Mouse (Mus musculus): ENCODE data around the gene Crlf3. TPM values are rescaled to one million over a fixed set of nuclear protein-coding genes. Genes with fewer than 3 reads are reported as not detected.

The Crlf3 gene
- polyA plus RNA-seq, 1 experiment from 2014 or later, result 29.2 TPM

- H3K27ac ChIP-seq (ENCODE audit: low read depth), result no peak overlapping the region
- 6% methylated on average over 5 of the region's 5 CpGs for WGBS
- no peaks in the 10 kb centered on the region for H3K9me3 ChIP-seq (ENCODE audit: control insufficient read depth, low read length)
- H3K4me2 ChIP-seq (ENCODE audit: low read length), result no peak overlapping the region
- H3K4me3 ChIP-seq (ENCODE audit: low read depth, low read length), result no peak overlapping the region
- peak; percentile 83 for DNase-seq (ENCODE audit: low spot score)
- ATAC-seq (replicated peaks; ENCODE audit: low FRiP score, low TSS enrichment, low read depth), result no peak
- no peak overlapping the region for H3K9ac ChIP-seq (ENCODE audit: low read length)
- no peaks in the 10 kb centered on the region for H3K36me3 ChIP-seq (ENCODE audit: control insufficient read depth, insufficient read depth, low read length)
- peaks cover 4% of the 10 kb centered on the region; the same call in 1 of the 2 replicates for H3K4me1 ChIP-seq (replicated peaks; ENCODE audit: control insufficient read depth, insufficient read depth, low read length)
- H3K27me3 ChIP-seq (replicated peaks; ENCODE audit: control insufficient read depth, insufficient read depth, low read length), result no peaks in the 10 kb centered on the region
Measured at GRCm38 (mm10) chr11:80086844-80087243, 6.1 kb upstream of the Crlf3 start.

- no peak overlapping the region for H3K4me2 ChIP-seq (ENCODE audit: low read length)
- H3K27me3 ChIP-seq (replicated peaks; ENCODE audit: control insufficient read depth, insufficient read depth, low read length), result no peaks in the 10 kb centered on the region
- 74% methylated on average over 6 of the region's 6 CpGs for WGBS
Measured at GRCm38 (mm10) chr11:80085356-80086055, 4.7 kb upstream of the Crlf3 start.

GRCm38 (mm10) chr11:80081786-80082319 is 1.1 kb upstream of the Crlf3 start:
- H3K36me3 ChIP-seq (ENCODE audit: control insufficient read depth, insufficient read depth, low read length), result peaks cover 3% of the 10 kb centered on the region; the same call in 1 of the 2 replicates
- WGBS, result 78% methylated on average over 7 of the region's 7 CpGs
- no peak for ATAC-seq (replicated peaks; ENCODE audit: low FRiP score, low TSS enrichment, low read depth)
- H3K4me2 ChIP-seq (ENCODE audit: low read length), result peak overlapping the region; percentile 67
- peak overlapping the region; percentile 97 for H3K27ac ChIP-seq (ENCODE audit: low read depth)
- no peaks in the 10 kb centered on the region for H3K27me3 ChIP-seq (replicated peaks; ENCODE audit: control insufficient read depth, insufficient read depth, low read length)
- no peak overlapping the region; the same call in 1 of the 2 replicates for H3K9ac ChIP-seq (ENCODE audit: low read length)
- H3K4me3 ChIP-seq (ENCODE audit: low read depth, low read length), result no peak overlapping the region
- H3K9me3 ChIP-seq (ENCODE audit: control insufficient read depth, low read length), result no peaks in the 10 kb centered on the region
- no peak for DNase-seq (ENCODE audit: low spot score)
- peaks cover 12% of the 10 kb centered on the region for H3K4me1 ChIP-seq (replicated peaks; ENCODE audit: control insufficient read depth, insufficient read depth, low read length)

More at GRCm38 (mm10) chr11:80085356-80086055, 4.7 kb upstream of the Crlf3 start:
- Histone ChIP-seq H3K9me3 (ENCODE audit: control insufficient read depth, low read length) (no peaks in the 10 kb centered on the region), H3K4me3 (ENCODE audit: low read depth, low read length) (no peak overlapping the region), H3K9ac (ENCODE audit: low read length) (no peak overlapping the region), H3K36me3 (ENCODE audit: control insufficient read depth, insufficient read depth, low read length) (no peaks in the 10 kb centered on the region), H3K4me1 (replicated peaks; ENCODE audit: control insufficient read depth, insufficient read depth, low read length) (peaks cover 10% of the 10 kb centered on the region), H3K27ac (ENCODE audit: low read depth) (no peak overlapping the region)
- ATAC-seq (replicated peaks; ENCODE audit: low FRiP score, low TSS enrichment, low read depth) (no peak), DNase-seq (ENCODE audit: low spot score) (no peak)

GRCm38 (mm10) chr11:80080381-80080825 is 388 bp downstream of the Crlf3 start:
- Histone ChIP-seq H3K27ac (ENCODE audit: low read depth) (peak overlapping the region; percentile 97), H3K36me3 (ENCODE audit: control insufficient read depth, insufficient read depth, low read length) (peaks cover 3% of the 10 kb centered on the region; the same call in 1 of the 2 replicates), H3K4me1 (replicated peaks; ENCODE audit: control insufficient read depth, insufficient read depth, low read length) (peaks cover 12% of the 10 kb centered on the region), H3K27me3 (replicated peaks; ENCODE audit: control insufficient read depth, insufficient read depth, low read length) (no peaks in the 10 kb centered on the region), H3K4me2 (ENCODE audit: low read length) (peak overlapping the region; percentile 67), H3K9ac (ENCODE audit: low read length) (peak overlapping the region; percentile 97), H3K9me3 (ENCODE audit: control insufficient read depth, low read length) (no peaks in the 10 kb centered on the region), H3K4me3 (ENCODE audit: low read depth, low read length) (peak overlapping the region; percentile 91)
- ATAC-seq (replicated peaks; ENCODE audit: low FRiP score, low TSS enrichment, low read depth) (no peak; the same call in 1 of the 2 replicates), DNase-seq (ENCODE audit: low spot score) (peak; percentile 81)
- WGBS, result 0% methylated on average over 32 of the region's 32 CpGs

GRCm38 (mm10) chr11:80079751-80080150 is 1.0 kb downstream of the Crlf3 start:
- H3K27ac ChIP-seq (ENCODE audit: low read depth), result peak overlapping the region; percentile 97; the same call in 1 of the 2 replicates
- no peaks in the 10 kb centered on the region for H3K9me3 ChIP-seq (ENCODE audit: control insufficient read depth, low read length)
- DNase-seq (ENCODE audit: low spot score) (no peak), ATAC-seq (replicated peaks; ENCODE audit: low FRiP score, low TSS enrichment, low read depth) (no peak)
- no peaks in the 10 kb centered on the region for H3K27me3 ChIP-seq (replicated peaks; ENCODE audit: control insufficient read depth, insufficient read depth, low read length)
- H3K4me1 ChIP-seq (replicated peaks; ENCODE audit: control insufficient read depth, insufficient read depth, low read length), result peaks cover 12% of the 10 kb centered on the region
- WGBS, result 61% methylated on average over 6 of the region's 6 CpGs
- peak overlapping the region; percentile 97 for H3K9ac ChIP-seq (ENCODE audit: low read length)
- H3K4me3 ChIP-seq (ENCODE audit: low read depth, low read length), result peak overlapping the region; percentile 91
- peaks cover 3% of the 10 kb centered on the region; the same call in 1 of the 2 replicates for H3K36me3 ChIP-seq (ENCODE audit: control insufficient read depth, insufficient read depth, low read length)
- H3K4me2 ChIP-seq (ENCODE audit: low read length), result peak overlapping the region; percentile 67

GRCm38 (mm10) chr11:80078831-80079230 is 2.0 kb downstream of the Crlf3 start:
- WGBS, result 29% methylated on average over 1 of the region's 1 CpGs
- Histone ChIP-seq H3K4me2 (ENCODE audit: low read length) (no peak overlapping the region), H3K27me3 (replicated peaks; ENCODE audit: control insufficient read depth, insufficient read depth, low read length) (no peaks in the 10 kb centered on the region), H3K9ac (ENCODE audit: low read length) (no peak overlapping the region), H3K36me3 (ENCODE audit: control insufficient read depth, insufficient read depth, low read length) (peaks cover 3% of the 10 kb centered on the region; the same call in 1 of the 2 replicates), H3K9me3 (ENCODE audit: control insufficient read depth, low read length) (no peaks in the 10 kb centered on the region), H3K4me3 (ENCODE audit: low read depth, low read length) (no peak overlapping the region), H3K27ac (ENCODE audit: low read depth) (no peak overlapping the region), H3K4me1 (replicated peaks; ENCODE audit: control insufficient read depth, insufficient read depth, low read length) (peaks cover 12% of the 10 kb centered on the region)
- ATAC-seq (replicated peaks; ENCODE audit: low FRiP score, low TSS enrichment, low read depth) (no peak), DNase-seq (ENCODE audit: low spot score) (no peak)

- Histone ChIP-seq H3K4me3 (ENCODE audit: low read depth, low read length) (no peak overlapping the region), H3K27me3 (replicated peaks; ENCODE audit: control insufficient read depth, insufficient read depth, low read length) (no peaks in the 10 kb centered on the region), H3K9ac (ENCODE audit: low read length) (no peak overlapping the region), H3K4me1 (replicated peaks; ENCODE audit: control insufficient read depth, insufficient read depth, low read length) (peaks cover 12% of the 10 kb centered on the region), H3K4me2 (ENCODE audit: low read length) (no peak overlapping the region), H3K27ac (ENCODE audit: low read depth) (no peak overlapping the region), H3K9me3 (ENCODE audit: control insufficient read depth, low read length) (no peaks in the 10 kb centered on the region), H3K36me3 (ENCODE audit: control insufficient read depth, insufficient read depth, low read length) (peaks cover 3% of the 10 kb centered on the region; the same call in 1 of the 2 replicates)
- 82% methylated on average over 13 of the region's 14 CpGs for WGBS
- no peak for DNase-seq (ENCODE audit: low spot score)
- ATAC-seq (replicated peaks; ENCODE audit: low FRiP score, low TSS enrichment, low read depth), result no peak
Measured at GRCm38 (mm10) chr11:80077784-80078545, 2.8 kb downstream of the Crlf3 start.

- Histone ChIP-seq H3K36me3 (ENCODE audit: control insufficient read depth, insufficient read depth, low read length) (peaks cover 3% of the 10 kb centered on the region; the same call in 1 of the 2 replicates), H3K4me2 (ENCODE audit: low read length) (no peak overlapping the region), H3K9me3 (ENCODE audit: control insufficient read depth, low read length) (no peaks in the 10 kb centered on the region), H3K9ac (ENCODE audit: low read length) (no peak overlapping the region), H3K4me3 (ENCODE audit: low read depth, low read length) (no peak overlapping the region), H3K4me1 (replicated peaks; ENCODE audit: control insufficient read depth, insufficient read depth, low read length) (0 out of 2 replicates have a peak, but pooled peaks cover 5% of the 10 kb centered on the region), H3K27ac (ENCODE audit: low read depth) (no peak overlapping the region), H3K27me3 (replicated peaks; ENCODE audit: control insufficient read depth, insufficient read depth, low read length) (no peaks in the 10 kb centered on the region)
- DNase-seq (ENCODE audit: low spot score) (no peak), ATAC-seq (replicated peaks; ENCODE audit: low FRiP score, low TSS enrichment, low read depth) (no peak)
- 95% methylated on average over 5 of the region's 5 CpGs for WGBS
Measured at GRCm38 (mm10) chr11:80075608-80076277, 5.0 kb downstream of the Crlf3 start.
